In genomic region chrX:37191744-37192379, GRCm38 (mm10) we compare ENCODE assay signal across 8 mouse cellular contexts. TPM values are rescaled to one million over a fixed set of nuclear protein-coding genes. Genes with fewer than 3 reads are reported as not detected.
DNase-seq lines count a peak whose midpoint lies in the region; ATAC-seq lines count a peak whose summit lies in the region.

No protein-coding gene starts in this region.

- peaks cover 12% of the 10 kb centered on the region for H3K9me3 ChIP-seq in erythroblast, embryonic 14.5 days (ENCODE audit: control insufficient read depth, low read length)
- no peaks in the 10 kb centered on the region for H3K9me3 ChIP-seq in forebrain, embryonic 11.5 days (ENCODE audit: control insufficient read depth, low read length)
- no peaks in the 10 kb centered on the region for H3K9me3 ChIP-seq in midbrain, embryonic 12.5 days

- H3K27me3 ChIP-seq in erythroblast, embryonic 14.5 days (ENCODE audit: control insufficient read depth): no peaks in the 10 kb centered on the region; the same call in 1 of the 2 replicates
- H3K27me3 ChIP-seq in forebrain, embryonic 11.5 days (ENCODE audit: control insufficient read depth, insufficient read depth, low read length): no peaks in the 10 kb centered on the region
- no peaks in the 10 kb centered on the region for H3K27me3 ChIP-seq in midbrain, embryonic 12.5 days

- H3K4me3 ChIP-seq in erythroblast, embryonic 14.5 days (replicated peaks): peak overlapping the region; percentile 83
- peak overlapping the region; percentile 50 for H3K4me3 ChIP-seq in forebrain, embryonic 11.5 days (ENCODE audit: low read depth, low read length)
- H3K4me3 ChIP-seq in midbrain, embryonic 12.5 days: peak overlapping the region; percentile 54

- no peak for ATAC-seq in erythroblast, adult 5-6 weeks (replicated peaks; ENCODE audit: low FRiP score, poor library complexity, severe bottlenecking)
- ATAC-seq in forebrain, embryonic 11.5 days (replicated peaks; ENCODE audit: low FRiP score): peak; percentile 16; the same call in 1 of the 2 replicates
- ATAC-seq in midbrain, embryonic 12.5 days (ENCODE audit: low FRiP score, low read depth): no peak

- peak; percentile 5 for DNase-seq in thymus, postnatal 25 days
- no peak for DNase-seq in thymus, postnatal 10 days (ENCODE audit: low spot score in 2 of 2)
- DNase-seq in forebrain, embryonic 11.5 days (ENCODE audit: low spot score): no peak
- DNase-seq in layer of hippocampus, postnatal 25 days (ENCODE audit: extremely low spot score in 1 of 2, low spot score in 1 of 2): peak; percentile 5 to 9
- DNase-seq in ovary, postnatal 36 days (ENCODE audit: low spot score): no peak

- WGBS in forebrain, embryonic 11.5 days: 24% methylated on average over 28 of the region's 28 CpGs
- WGBS in midbrain, embryonic 12.5 days: 31% methylated on average over 28 of the region's 28 CpGs

- H3K27ac ChIP-seq in forebrain, embryonic 11.5 days (ENCODE audit: low read depth, low read length): no peak overlapping the region
- peak overlapping the region; percentile 73; the same call in 1 of the 2 replicates for H3K27ac ChIP-seq in midbrain, embryonic 12.5 days (replicated peaks)

- peak overlapping the region; percentile 56 for H3K9ac ChIP-seq in forebrain, embryonic 11.5 days (ENCODE audit: low read length)
- H3K9ac ChIP-seq in midbrain, embryonic 12.5 days (replicated peaks): peak overlapping the region; percentile 59

- peak overlapping the region; percentile 62 for H3K4me2 ChIP-seq in forebrain, embryonic 11.5 days (ENCODE audit: low read depth, low read length, severe bottlenecking)
- peak overlapping the region; percentile 55 for H3K4me2 ChIP-seq in midbrain, embryonic 12.5 days (replicated peaks)

- peaks cover 3% of the 10 kb centered on the region; the same call in 1 of the 2 replicates for H3K36me3 ChIP-seq in erythroblast, embryonic 14.5 days (ENCODE audit: control insufficient read depth)
- H3K36me3 ChIP-seq in forebrain, embryonic 11.5 days (ENCODE audit: control insufficient read depth, insufficient read depth, low read length): no peaks in the 10 kb centered on the region
- no peaks in the 10 kb centered on the region for H3K36me3 ChIP-seq in midbrain, embryonic 12.5 days

- peaks cover 14% of the 10 kb centered on the region for H3K4me1 ChIP-seq in erythroblast, embryonic 14.5 days (ENCODE audit: control insufficient read depth)
- H3K4me1 ChIP-seq in forebrain, embryonic 11.5 days (replicated peaks; ENCODE audit: control insufficient read depth, insufficient read depth, low read length): no peaks in the 10 kb centered on the region
- no peaks in the 10 kb centered on the region for H3K4me1 ChIP-seq in midbrain, embryonic 12.5 days

RNA-seq across cellular contexts. Expression of gene Rnf113a1, which starts 0.8 kb away (rescaled TPM):
- polyA plus RNA-seq in erythroblast, embryonic 14.5 days (2012): 0.04 and 0.15 TPM in 2 replicates
- total RNA-seq in erythroblast, adult 5-6 weeks (2015; ENCODE audit: low replicate concordance): 1.3 TPM in 1 of 2 replicates, not detected in the other
- total RNA-seq in erythroblast, adult 5-6 weeks (2017; ENCODE audit: low replicate concordance): 0.56 and 1.0 TPM in 2 replicates
- polyA plus RNA-seq in forebrain, embryonic 11.5 days (2014; fragmentation: Nextera tagmentation; extraction: Ambion mirVana): 13.1 and 13.3 TPM in 2 replicates
- 1 to 10 TPM; 7.3 TPM for total RNA-seq in layer of hippocampus, postnatal 25 days (2021)
- polyA plus RNA-seq in midbrain, embryonic 12.5 days (2016; fragmentation: Nextera tagmentation; extraction: Ambion mirVana): 15.7 and 17.0 TPM in 2 replicates

RNA-seq across cellular contexts. Expression of gene Ndufa1, which starts 0.9 kb away (rescaled TPM):
- 24.9 and 26.0 TPM in 2 replicates for polyA plus RNA-seq in erythroblast, embryonic 14.5 days (2012)
- 46.7 and 47.0 TPM in 2 replicates for total RNA-seq in erythroblast, adult 5-6 weeks (2015; ENCODE audit: low replicate concordance)
- 26.6 and 36.0 TPM in 2 replicates for total RNA-seq in erythroblast, adult 5-6 weeks (2017; ENCODE audit: low replicate concordance)
- polyA plus RNA-seq in forebrain, embryonic 11.5 days (2014; fragmentation: Nextera tagmentation; extraction: Ambion mirVana): 366 and 371 TPM in 2 replicates
- 100 to 1,000 TPM; 225 to 256 TPM for total RNA-seq in layer of hippocampus, postnatal 25 days (2021)
- polyA plus RNA-seq in midbrain, embryonic 12.5 days (2016; fragmentation: Nextera tagmentation; extraction: Ambion mirVana): 412 and 415 TPM in 2 replicates

RNA-seq across cellular contexts. Expression of gene Gm9, which starts 19.0 kb away (rescaled TPM):
- polyA plus RNA-seq in erythroblast, embryonic 14.5 days (2012): not detected in 2 replicates
- total RNA-seq in erythroblast, adult 5-6 weeks (2015; ENCODE audit: low replicate concordance): not detected in 2 replicates
- 0.70 TPM in 1 of 2 replicates, not detected in the other for total RNA-seq in erythroblast, adult 5-6 weeks (2017; ENCODE audit: low replicate concordance)
- not detected in 2 replicates for polyA plus RNA-seq in forebrain, embryonic 11.5 days (2014; fragmentation: Nextera tagmentation; extraction: Ambion mirVana)
- not detected for total RNA-seq in layer of hippocampus, postnatal 25 days (2021)
- not detected in 2 replicates for polyA plus RNA-seq in midbrain, embryonic 12.5 days (2016; fragmentation: Nextera tagmentation; extraction: Ambion mirVana)

RNA-seq across cellular contexts. Expression of gene Akap14, which starts 23.2 kb away (rescaled TPM):
- polyA plus RNA-seq in erythroblast, embryonic 14.5 days (2012): not detected in 2 replicates
- total RNA-seq in erythroblast, adult 5-6 weeks (2015; ENCODE audit: low replicate concordance): not detected in 2 replicates
- not detected in 2 replicates for total RNA-seq in erythroblast, adult 5-6 weeks (2017; ENCODE audit: low replicate concordance)
- polyA plus RNA-seq in forebrain, embryonic 11.5 days (2014; fragmentation: Nextera tagmentation; extraction: Ambion mirVana): 0.11 TPM in 1 of 2 replicates, not detected in the other
- total RNA-seq in layer of hippocampus, postnatal 25 days (2021): not detected
- polyA plus RNA-seq in midbrain, embryonic 12.5 days (2016; fragmentation: Nextera tagmentation; extraction: Ambion mirVana): 0.17 TPM in 1 of 2 replicates, not detected in the other

RNA-seq across cellular contexts. Expression of gene Rhox1, which starts 30.2 kb away (rescaled TPM):
- polyA plus RNA-seq in erythroblast, embryonic 14.5 days (2012): not detected in 2 replicates
- total RNA-seq in erythroblast, adult 5-6 weeks (2015; ENCODE audit: low replicate concordance): not detected in 2 replicates
- not detected in 2 replicates for total RNA-seq in erythroblast, adult 5-6 weeks (2017; ENCODE audit: low replicate concordance)
- not detected in 2 replicates for polyA plus RNA-seq in forebrain, embryonic 11.5 days (2014; fragmentation: Nextera tagmentation; extraction: Ambion mirVana)
- not detected for total RNA-seq in layer of hippocampus, postnatal 25 days (2021)
- not detected in 2 replicates for polyA plus RNA-seq in midbrain, embryonic 12.5 days (2016; fragmentation: Nextera tagmentation; extraction: Ambion mirVana)

Comparison
In these comparisons a context has a peak if more than half of its experiments do, and no peak if none do; other contexts are left out.
1. DNase-seq: peak in thymus, postnatal 25 days (single experiment) and layer of hippocampus, postnatal 25 days (2 of 2); none in thymus, postnatal 10 days (0 of 2), forebrain, embryonic 11.5 days (single experiment) and ovary, postnatal 36 days (single experiment).
2. RNA of gene Rnf113a1, which starts 0.8 kb away (polyA plus RNA-seq): 15.7 to 17.0 TPM in midbrain, embryonic 12.5 days and 13.1 to 13.3 TPM in forebrain, embryonic 11.5 days; 0.04 to 0.15 TPM in erythroblast, embryonic 14.5 days; every median in the first group is over 10 times any median in the second.
3. RNA of gene Ndufa1, which starts 0.9 kb away (polyA plus RNA-seq): 412 to 415 TPM in midbrain, embryonic 12.5 days and 366 to 371 TPM in forebrain, embryonic 11.5 days; 24.9 to 26.0 TPM in erythroblast, embryonic 14.5 days; every median in the first group is over 10 times any median in the second.
4. Peak in every context shown above with its lines, with median percentiles within 50 percentile points of each other: H3K4me3 ChIP-seq.